Mouse (Mus musculus): ENCODE measurements around the gene Psmd2. TPM values are rescaled to one million over a fixed set of nuclear protein-coding genes. Genes with fewer than 3 reads are reported as not detected.
"Not testable (repeated sequence)": the region's sequence is repeated elsewhere in the genome, so short reads cannot be mapped to it uniquely, and the experiment has no call there.

Gene Psmd2
- polyA plus RNA-seq, 1 experiment from 2014 or later = 314 TPM

DNA sequence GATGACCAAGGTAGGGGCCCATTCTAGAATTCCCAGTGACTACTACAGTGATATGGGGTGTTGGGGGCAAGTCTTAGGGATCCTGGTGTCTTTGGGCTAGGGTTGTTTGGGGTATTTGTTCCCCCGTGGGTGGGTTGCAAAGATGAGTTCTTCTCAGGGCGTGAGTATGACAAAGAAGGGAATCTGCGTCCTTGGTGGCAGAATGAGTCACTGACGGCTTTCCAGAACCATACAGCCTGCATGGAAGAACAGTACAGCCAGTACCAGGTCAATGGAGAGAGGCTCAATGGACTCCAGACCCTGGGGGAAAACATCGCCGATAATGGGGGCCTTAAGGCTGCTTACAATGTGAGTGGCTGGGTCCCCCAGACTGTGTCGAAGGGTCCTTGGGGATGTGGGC, 7.5 kb upstream of the Psmd2 start:
- WGBS = 90% methylated on average over 7 of the region's 7 CpGs
- H3K9ac ChIP-seq (replicated peaks; ENCODE audit: low read depth, low read length) = no peak overlapping the region
- H3K9me3 ChIP-seq (ENCODE audit: control insufficient read depth, low read length) = no peaks in the 10 kb centered on the region
- H3K4me2 ChIP-seq (ENCODE audit: low read depth, low read length) = no peak overlapping the region
- H3K27ac ChIP-seq (ENCODE audit: low read depth, low read length) = no peak overlapping the region
- no peak overlapping the region for H3K4me3 ChIP-seq (ENCODE audit: low read depth, low read length)
- no peaks in the 10 kb centered on the region for H3K27me3 ChIP-seq (ENCODE audit: control insufficient read depth, insufficient read depth, low read length)
- ATAC-seq (ENCODE audit: low read depth) = no peak
- H3K4me1 ChIP-seq (ENCODE audit: control insufficient read depth, insufficient read depth, low read length) = no peaks in the 10 kb centered on the region
- H3K36me3 ChIP-seq (ENCODE audit: control insufficient read depth, insufficient read depth, low read length) = peaks cover 3% of the 10 kb centered on the region; the same call in 1 of the 2 replicates

DNA sequence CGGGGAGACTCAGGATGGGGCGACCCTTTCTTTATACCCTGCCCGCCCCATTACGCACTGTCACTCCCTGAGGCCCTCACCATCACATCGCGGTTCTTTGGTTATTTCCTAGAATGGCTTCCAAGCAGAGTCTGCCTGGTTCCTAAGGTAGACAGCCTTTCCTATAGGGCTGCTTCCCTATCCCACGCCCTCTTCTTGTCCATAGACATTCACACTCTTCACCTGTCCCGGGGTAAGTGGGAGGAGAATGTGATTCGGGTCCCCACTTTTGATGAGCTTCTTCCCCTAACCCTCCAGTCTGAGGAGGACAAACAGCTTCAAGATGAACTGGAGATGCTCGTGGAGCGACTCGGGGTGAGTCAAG, 477 bp downstream of the Psmd2 start:
- Histone ChIP-seq H3K27ac (ENCODE audit: low read depth, low read length) (no peak overlapping the region; the same call in 1 of the 2 replicates), H3K9me3 (ENCODE audit: control insufficient read depth, low read length) (no peaks in the 10 kb centered on the region), H3K4me1 (ENCODE audit: control insufficient read depth, insufficient read depth, low read length) (peaks cover 14% of the 10 kb centered on the region), H3K9ac (replicated peaks; ENCODE audit: low read depth, low read length) (peak overlapping the region; percentile 86), H3K36me3 (ENCODE audit: control insufficient read depth, insufficient read depth, low read length) (peaks cover 22% of the 10 kb centered on the region), H3K4me3 (ENCODE audit: low read depth, low read length) (peak overlapping the region; percentile 87), H3K4me2 (ENCODE audit: low read depth, low read length) (peak overlapping the region; percentile 93), H3K27me3 (ENCODE audit: control insufficient read depth, insufficient read depth, low read length) (no peaks in the 10 kb centered on the region)
- WGBS = 11% methylated on average over 11 of the region's 12 CpGs
- ATAC-seq (ENCODE audit: low read depth) = no peak

DNA sequence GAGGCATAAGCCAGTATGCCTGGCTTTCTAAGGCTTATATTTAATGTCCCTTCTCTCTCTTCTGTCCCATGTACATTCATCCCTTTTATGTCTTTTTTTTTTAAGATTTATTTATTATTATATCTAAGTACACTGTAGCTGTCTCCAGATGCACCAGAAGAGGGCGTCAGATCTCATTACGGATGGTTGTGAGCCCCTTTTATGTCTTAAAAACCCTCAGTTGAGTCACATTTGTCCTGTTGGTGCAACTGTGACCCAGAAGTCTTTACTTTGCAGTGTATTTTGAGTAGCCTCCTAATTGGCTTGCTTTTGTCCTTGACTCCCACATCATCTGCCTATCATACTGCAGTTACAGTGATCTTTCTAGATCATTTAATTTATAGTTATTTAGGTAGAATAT, 1.9 kb downstream of the Psmd2 start:
- no peaks in the 10 kb centered on the region for H3K27me3 ChIP-seq (ENCODE audit: control insufficient read depth, insufficient read depth, low read length)
- H3K4me1 ChIP-seq (ENCODE audit: control insufficient read depth, insufficient read depth, low read length) = peaks cover 14% of the 10 kb centered on the region
- WGBS = 56% methylated on average over 2 of the region's 2 CpGs
- H3K4me3 ChIP-seq (ENCODE audit: low read depth, low read length) = no peak overlapping the region
- H3K36me3 ChIP-seq (ENCODE audit: control insufficient read depth, insufficient read depth, low read length) = peaks cover 34% of the 10 kb centered on the region
- no peak overlapping the region for H3K4me2 ChIP-seq (ENCODE audit: low read depth, low read length)
- no peaks in the 10 kb centered on the region for H3K9me3 ChIP-seq (ENCODE audit: control insufficient read depth, low read length)
- no peak for ATAC-seq (ENCODE audit: low read depth)
- H3K27ac ChIP-seq (ENCODE audit: low read depth, low read length) = no peak overlapping the region
- no peak overlapping the region for H3K9ac ChIP-seq (replicated peaks; ENCODE audit: low read depth, low read length)

DNA sequence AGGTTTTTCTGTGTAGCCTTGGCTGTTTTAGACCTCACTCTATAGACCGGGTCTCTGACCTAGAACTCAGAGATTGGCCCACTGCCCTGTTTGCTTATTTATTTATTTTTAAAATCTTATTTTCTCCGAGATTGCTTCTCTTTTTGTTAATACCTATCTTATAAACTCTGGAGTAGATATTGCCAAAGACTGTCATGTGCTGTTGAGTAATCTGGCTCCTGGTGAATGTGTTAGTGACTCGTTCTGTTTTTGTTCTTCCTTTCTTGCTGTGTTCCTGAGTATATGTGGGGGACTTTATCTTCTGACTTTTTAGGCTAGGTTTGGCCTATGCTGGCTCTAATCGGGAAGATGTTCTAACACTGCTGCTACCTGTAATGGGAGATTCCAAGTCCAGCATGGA, 6.2 kb downstream of the Psmd2 start:
- Histone ChIP-seq H3K27ac (ENCODE audit: low read depth, low read length) (no peak overlapping the region), H3K9me3 (ENCODE audit: control insufficient read depth, low read length) (no peaks in the 10 kb centered on the region), H3K9ac (replicated peaks; ENCODE audit: low read depth, low read length) (no peak overlapping the region), H3K27me3 (ENCODE audit: control insufficient read depth, insufficient read depth, low read length) (no peaks in the 10 kb centered on the region), H3K4me3 (ENCODE audit: low read depth, low read length) (no peak overlapping the region), H3K4me1 (ENCODE audit: control insufficient read depth, insufficient read depth, low read length) (peaks cover 4% of the 10 kb centered on the region), H3K36me3 (ENCODE audit: control insufficient read depth, insufficient read depth, low read length) (peaks cover 74% of the 10 kb centered on the region), H3K4me2 (ENCODE audit: low read depth, low read length) (no peak overlapping the region)
- WGBS = 92% methylated on average over 4 of the region's 4 CpGs
- ATAC-seq (ENCODE audit: low read depth) = no peak

DNA sequence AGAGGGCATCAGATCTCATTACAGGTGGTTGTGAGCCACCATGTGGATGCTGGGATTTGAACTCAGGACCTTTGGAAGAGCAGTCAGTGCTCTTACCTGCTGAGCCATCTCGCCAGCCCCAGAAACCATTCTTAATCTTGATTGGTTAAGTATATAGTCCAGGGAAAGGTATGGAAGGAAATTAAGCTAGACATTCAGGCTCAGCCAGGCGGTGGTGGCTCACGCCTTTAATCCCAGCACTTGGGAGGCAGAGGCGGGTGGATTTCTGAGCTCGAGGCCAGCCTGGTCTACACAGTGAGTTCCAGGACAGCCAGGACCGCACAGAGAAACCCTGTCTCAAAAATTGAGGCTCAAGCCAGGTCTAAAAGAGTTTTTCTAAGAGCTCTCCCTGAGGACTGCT, 16.6 kb downstream of the Psmd2 start, which contains the start of gene Eif4g1:
Gene Eif4g1 (plus strand): TSS at position 301 of the 400 bp plus-strand sequence.
- H3K36me3 ChIP-seq (ENCODE audit: control insufficient read depth, insufficient read depth, low read length); H3K27me3 ChIP-seq (ENCODE audit: control insufficient read depth, insufficient read depth, low read length); H3K9ac ChIP-seq (replicated peaks; ENCODE audit: low read depth, low read length); H3K27ac ChIP-seq (ENCODE audit: low read depth, low read length); H3K4me1 ChIP-seq (ENCODE audit: control insufficient read depth, insufficient read depth, low read length); ATAC-seq (ENCODE audit: low read depth); H3K4me2 ChIP-seq (ENCODE audit: low read depth, low read length); H3K9me3 ChIP-seq (ENCODE audit: control insufficient read depth, low read length); H3K4me3 ChIP-seq (ENCODE audit: low read depth, low read length): not testable (repeated sequence)
- WGBS = 96% methylated on average over 5 of the region's 6 CpGs

DNA sequence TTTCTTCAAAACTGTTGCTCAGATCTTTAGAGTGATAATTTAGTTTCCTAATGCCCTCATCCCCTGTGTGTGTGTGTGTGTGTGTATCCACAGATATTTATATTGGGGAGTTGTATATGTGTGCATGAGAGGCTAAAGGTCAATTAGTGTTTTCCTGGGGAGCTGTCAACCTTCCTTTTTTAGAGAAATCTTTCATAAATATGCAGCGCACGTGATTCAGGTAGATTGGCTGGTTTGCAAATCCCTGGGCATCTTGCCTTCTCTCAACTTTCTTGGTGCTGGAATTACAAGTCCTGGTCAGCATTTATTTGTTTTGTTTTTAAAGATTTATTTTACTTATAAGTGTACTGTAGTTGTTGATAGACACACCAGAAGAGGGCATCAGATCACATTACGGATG, 18.8 kb downstream of the Psmd2 start:
- no peak for ATAC-seq (ENCODE audit: low read depth)
- Histone ChIP-seq H3K36me3 (ENCODE audit: control insufficient read depth, insufficient read depth, low read length) (peaks cover 1% of the 10 kb centered on the region), H3K4me2 (ENCODE audit: low read depth, low read length) (no peak overlapping the region), H3K27ac (ENCODE audit: low read depth, low read length) (no peak overlapping the region), H3K4me3 (ENCODE audit: low read depth, low read length) (no peak overlapping the region), H3K27me3 (ENCODE audit: control insufficient read depth, insufficient read depth, low read length) (no peaks in the 10 kb centered on the region), H3K4me1 (ENCODE audit: control insufficient read depth, insufficient read depth, low read length) (peaks cover 13% of the 10 kb centered on the region), H3K9ac (replicated peaks; ENCODE audit: low read depth, low read length) (no peak overlapping the region), H3K9me3 (ENCODE audit: control insufficient read depth, low read length) (no peaks in the 10 kb centered on the region)
- 90% methylated on average over 3 of the region's 3 CpGs for WGBS

DNA sequence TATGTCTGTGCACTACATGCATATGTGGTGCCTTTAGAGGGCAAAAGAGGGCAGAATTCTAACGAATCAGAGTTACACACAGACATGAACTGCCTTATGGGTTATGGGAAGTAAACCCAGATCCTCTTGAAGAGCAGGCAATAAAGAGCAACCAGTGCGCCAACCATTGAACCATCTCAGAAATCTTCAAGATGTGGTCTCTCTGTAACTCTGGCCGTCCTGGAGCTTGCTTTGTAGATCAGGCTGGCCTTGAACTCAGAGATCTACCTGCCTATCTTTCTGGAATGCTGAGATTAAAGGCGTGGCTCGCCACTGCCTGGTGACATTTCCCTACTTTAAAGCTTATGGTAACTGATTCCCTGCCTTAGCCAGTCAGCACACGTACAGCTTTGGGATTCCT, 20.4 kb downstream of the Psmd2 start:
- Histone ChIP-seq H3K27me3 (ENCODE audit: control insufficient read depth, insufficient read depth, low read length) (no peaks in the 10 kb centered on the region), H3K4me3 (ENCODE audit: low read depth, low read length) (peak overlapping the region; percentile 94; the same call in 1 of the 2 replicates), H3K9ac (replicated peaks; ENCODE audit: low read depth, low read length) (no peak overlapping the region), H3K4me1 (ENCODE audit: control insufficient read depth, insufficient read depth, low read length) (peaks cover 13% of the 10 kb centered on the region), H3K4me2 (ENCODE audit: low read depth, low read length) (peak overlapping the region; percentile 50), H3K36me3 (ENCODE audit: control insufficient read depth, insufficient read depth, low read length) (peaks cover 16% of the 10 kb centered on the region), H3K9me3 (ENCODE audit: control insufficient read depth, low read length) (no peaks in the 10 kb centered on the region), H3K27ac (ENCODE audit: low read depth, low read length) (no peak overlapping the region)
- 31% methylated on average over 6 of the region's 6 CpGs for WGBS
- ATAC-seq (ENCODE audit: low read depth) = no peak

DNA sequence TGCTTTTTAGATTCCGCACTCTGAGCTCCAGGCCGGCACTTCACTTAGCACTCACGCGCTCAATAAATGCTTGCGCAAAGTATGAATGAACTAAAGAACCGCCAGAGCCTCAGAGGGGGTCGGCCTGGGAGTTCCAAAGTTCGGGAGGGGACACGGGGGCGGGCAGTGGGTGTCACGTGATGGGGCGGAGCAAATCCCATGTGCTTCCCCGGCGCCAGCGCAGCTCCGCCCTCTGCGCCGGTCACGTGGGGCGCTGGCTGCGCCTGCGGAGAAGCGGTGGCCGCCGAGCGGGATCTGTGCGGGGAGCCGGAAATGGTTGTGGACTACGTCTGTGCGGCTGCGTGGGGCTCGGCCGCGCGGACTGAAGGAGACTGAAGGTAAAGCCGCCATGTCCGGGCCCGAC, 21.0 kb downstream of the Psmd2 start:
- Histone ChIP-seq H3K27ac (ENCODE audit: low read depth, low read length) (peak overlapping the region; percentile 88), H3K9me3 (ENCODE audit: control insufficient read depth, low read length) (no peaks in the 10 kb centered on the region), H3K4me1 (ENCODE audit: control insufficient read depth, insufficient read depth, low read length) (peaks cover 13% of the 10 kb centered on the region), H3K27me3 (ENCODE audit: control insufficient read depth, insufficient read depth, low read length) (no peaks in the 10 kb centered on the region), H3K4me2 (ENCODE audit: low read depth, low read length) (peak overlapping the region; percentile 96), H3K9ac (replicated peaks; ENCODE audit: low read depth, low read length) (peak overlapping the region; percentile 98), H3K36me3 (ENCODE audit: control insufficient read depth, insufficient read depth, low read length) (peaks cover 21% of the 10 kb centered on the region), H3K4me3 (ENCODE audit: low read depth, low read length) (peak overlapping the region; percentile 94)
- WGBS = under 1% methylated on average over 38 of the region's 38 CpGs
- peak; percentile 97 for ATAC-seq (ENCODE audit: low read depth)

DNA sequence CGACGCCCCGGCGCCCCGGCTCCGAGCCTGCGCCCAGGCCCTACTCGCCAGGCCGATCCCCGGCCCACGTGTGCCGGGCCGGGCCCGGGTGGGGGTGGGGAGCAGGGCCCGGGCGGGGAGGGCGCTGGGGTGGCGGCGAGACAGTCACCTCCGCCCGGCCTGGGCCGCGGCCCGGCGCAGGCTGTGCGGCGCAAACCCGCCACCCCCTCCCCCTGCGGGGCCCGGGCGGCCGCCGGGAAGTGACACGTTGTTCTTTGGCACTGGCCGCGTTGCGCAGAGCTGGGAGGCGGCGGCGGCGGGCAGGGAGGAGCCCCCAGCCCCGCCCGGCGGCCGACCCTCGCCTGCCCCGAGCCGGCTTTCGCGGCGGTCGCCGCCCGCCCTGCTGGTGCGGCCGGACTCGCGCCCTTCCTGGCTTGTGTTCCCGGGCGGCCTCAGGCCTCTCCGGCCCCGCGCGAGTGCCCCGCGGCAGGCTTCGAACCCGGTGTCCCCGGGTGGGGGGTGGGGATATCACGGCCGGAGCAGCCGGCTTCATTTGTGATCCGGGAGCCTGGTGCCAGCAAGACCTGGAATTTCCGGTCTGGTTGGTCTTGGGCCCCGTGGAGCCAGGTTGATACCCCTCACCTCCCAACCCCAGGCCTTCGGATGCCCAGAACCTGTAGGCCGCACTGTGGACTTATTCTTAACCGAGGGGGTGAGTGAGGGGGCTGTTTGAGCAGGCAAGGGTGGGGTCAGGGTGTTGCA, 21.7 kb downstream of the Psmd2 start:
- Histone ChIP-seq H3K9me3 (ENCODE audit: control insufficient read depth, low read length) (no peaks in the 10 kb centered on the region), H3K4me2 (ENCODE audit: low read depth, low read length) (peak overlapping the region; percentile 96), H3K27me3 (ENCODE audit: control insufficient read depth, insufficient read depth, low read length) (no peaks in the 10 kb centered on the region), H3K4me3 (ENCODE audit: low read depth, low read length) (peak overlapping the region; percentile 94), H3K9ac (replicated peaks; ENCODE audit: low read depth, low read length) (peak overlapping the region; percentile 98), H3K4me1 (ENCODE audit: control insufficient read depth, insufficient read depth, low read length) (peaks cover 13% of the 10 kb centered on the region), H3K36me3 (ENCODE audit: control insufficient read depth, insufficient read depth, low read length) (peaks cover 27% of the 10 kb centered on the region), H3K27ac (ENCODE audit: low read depth, low read length) (peak overlapping the region; percentile 88)
- ATAC-seq (ENCODE audit: low read depth) = no peak; the same call in none of the 2 replicates
- WGBS = under 1% methylated on average over 57 of the region's 78 CpGs

Measured in neural tube, embryonic 14.5 days (tissue).